Mouse (Mus musculus): Measurements from ENCODE around the gene Crim1. TPM values are rescaled to one million over a fixed set of nuclear protein-coding genes. Genes with fewer than 3 reads are reported as not detected.
A peak's percentile ranks its signal among the peaks of the same experiment; 100 is the strongest.

The Crim1 gene
- total and polyA plus RNA-seq, 3 experiments = 14.1 to 72.8 (median 21.9) TPM

GRCm38 (mm10) chr17:78269311-78269710 lies 69.3 kb downstream of the Crim1 start:
- DNase-seq (ENCODE audit: extremely low read depth) = no peak
- H3K9ac ChIP-seq (ENCODE audit: insufficient read depth, low read depth) = no peak overlapping the region
- no peak overlapping the region for H3K27ac ChIP-seq (ENCODE audit: insufficient read depth, low read depth)
- H3K4me3 ChIP-seq (replicated peaks in 1 of 3; ENCODE audit: low read depth in 2 of 3, low read length in 2 of 3, poor library complexity in 1 of 3) = no peak overlapping the region
- in situ Hi-C loops (cut with MboI; ENCODE audit: low pct_ligation_motif_present, low pct_unique_long_range_greater_than_20kb, low sequenced_read_pairs) = no loop called here
- dilution Hi-C loops (cut with MboI; ENCODE audit: extremely low pct_ligation_motif_present, extremely low pct_unique_long_range_greater_than_20kb, low sequenced_read_pairs) = no loop called here
- peaks cover 0 to 45% of the 10 kb centered on the region in 2 experiments for H3K36me3 ChIP-seq (replicated peaks in 1 of 2; ENCODE audit: control insufficient read depth in 1 of 2, insufficient read depth in 1 of 2, low read length in 1 of 2)
- H3K27me3 ChIP-seq (replicated peaks) = no peaks in the 10 kb centered on the region
- H3K4me2 ChIP-seq (ENCODE audit: insufficient read depth, low read depth, poor library complexity, severe bottlenecking) = no peak overlapping the region
- peaks cover 43% of the 10 kb centered on the region for H3K79me2 ChIP-seq (replicated peaks; ENCODE audit: control insufficient read depth, extremely low read depth, insufficient read depth, poor library complexity, severe bottlenecking)
- H3K4me1 ChIP-seq (ENCODE audit: control insufficient read depth in 1 of 2, insufficient read depth in 2 of 2) = peaks cover 27 to 72% of the 10 kb centered on the region in 2 experiments
- TF ChIP-seq PAX5 (IDR thresholded peaks at IDR 0.05; ENCODE audit: low read length) (no peak), USF1 (IDR thresholded peaks at IDR 0.05; ENCODE audit: low read depth, low read length) (no peak), MYC (IDR thresholded peaks at IDR 0.05; ENCODE audit: low read depth, low read length) (no peak), JUN (IDR thresholded peaks at IDR 0.05; ENCODE audit: insufficient read depth, low read depth, low read length) (no peak), IRF4 (IDR thresholded peaks at IDR 0.05; ENCODE audit: low read depth, low read length) (no peak), ZNF384 (IDR thresholded peaks at IDR 0.05; ENCODE audit: low read depth, low read length) (no peak), POLR2A (IDR thresholded peaks at IDR 0.05; ENCODE audit: low read depth, low read length) (no peak), MAFK (IDR thresholded peaks at IDR 0.05; ENCODE audit: insufficient replicate concordance, low read length) (no peak), KAT2A (IDR thresholded peaks at IDR 0.05; ENCODE audit: insufficient replicate concordance, low read length) (no peak), ZC3H11A (IDR thresholded peaks at IDR 0.05; ENCODE audit: low read depth, low read length) (no peak)
- no peaks in the 10 kb centered on the region for H3K9me3 ChIP-seq (replicated peaks; ENCODE audit: low read length)

- Histone ChIP-seq H3K9me3 (replicated peaks; ENCODE audit: low read length) (no peaks in the 10 kb centered on the region), H3K9ac (ENCODE audit: insufficient read depth, low read depth) (peak overlapping the region; percentile 52; the same call in 1 of the 2 replicates), H3K79me2 (replicated peaks; ENCODE audit: control insufficient read depth, extremely low read depth, insufficient read depth, poor library complexity, severe bottlenecking) (peaks cover 44% of the 10 kb centered on the region), H3K36me3 (replicated peaks in 1 of 2; ENCODE audit: control insufficient read depth in 1 of 2, insufficient read depth in 1 of 2, low read length in 1 of 2) (peaks cover 0 to 42% of the 10 kb centered on the region in 2 experiments), H3K27me3 (replicated peaks) (no peaks in the 10 kb centered on the region), H3K27ac (ENCODE audit: insufficient read depth, low read depth) (peak overlapping the region; percentile 75; the same call in 1 of the 2 replicates), H3K4me2 (ENCODE audit: insufficient read depth, low read depth, poor library complexity, severe bottlenecking) (peak overlapping the region; percentile 22; the same call in 1 of the 2 replicates), H3K4me1 (ENCODE audit: control insufficient read depth in 1 of 2, insufficient read depth in 2 of 2) (peaks cover 25 to 70% of the 10 kb centered on the region in 2 experiments), H3K4me3 (replicated peaks in 1 of 3; ENCODE audit: low read depth in 2 of 3, low read length in 2 of 3, poor library complexity in 1 of 3) (no peak overlapping the region)
- in situ Hi-C loops (cut with MboI; ENCODE audit: low pct_ligation_motif_present, low pct_unique_long_range_greater_than_20kb, low sequenced_read_pairs) = no loop called here
- DNase-seq (ENCODE audit: extremely low read depth) = no peak
- TF ChIP-seq MXI1 (IDR thresholded peaks at IDR 0.05; ENCODE audit: low read depth, low read length) (peak; percentile 37; the same call in 1 of the 2 replicates), NRF1 (IDR thresholded peaks at IDR 0.05; ENCODE audit: low read depth, low read length) (no peak), MAX (IDR thresholded peaks at IDR 0.05; ENCODE audit: low read length) (peak; percentile 40), ZNF384 (IDR thresholded peaks at IDR 0.05; ENCODE audit: low read depth, low read length) (0 out of 2 replicates have a peak, but pooled peaks have one; percentile 29), MYC (IDR thresholded peaks at IDR 0.05; ENCODE audit: low read depth, low read length) (peak; percentile 48; the same call in 1 of the 2 replicates), HCFC1 (IDR thresholded peaks at IDR 0.05; ENCODE audit: low read depth, low read length) (no peak), USF2 (conservative IDR thresholded peaks at IDR 0.05; ENCODE audit: low read depth, low read length) (no peak), POLR2AphosphoS2 (IDR thresholded peaks at IDR 0.05; ENCODE audit: low read depth, low read length) (no peak)
- dilution Hi-C loops (cut with MboI; ENCODE audit: extremely low pct_ligation_motif_present, extremely low pct_unique_long_range_greater_than_20kb, low sequenced_read_pairs) = no loop called here
Measured at GRCm38 (mm10) chr17:78270019-78270418, 70.0 kb downstream of the Crim1 start.

All from CH12.LX (cell line).